In genomic region chr8:70695318-70696018, GRCm38 (mm10) we compare ENCODE assay signal across 8 mouse cellular contexts. TPM values are rescaled to one million over a fixed set of nuclear protein-coding genes. Genes with fewer than 3 reads are reported as not detected.
DNase-seq lines count a peak whose midpoint lies in the region; ATAC-seq and TF ChIP-seq lines count a peak whose summit lies in the region.
"Had no signal": no experiment of that assay in that cellular context is flagged by ENCODE, and none has a peak within 500 bp of the region (broad histone marks: within the 10 kb centered on the region; RNA-seq: fewer than 3 reads in every experiment).

No protein-coding gene starts in this region.

- H3K27ac ChIP-seq in CH12.LX (ENCODE audit: insufficient read depth, low read depth) = peak overlapping the region; percentile 99
- peak overlapping the region; percentile 89 for H3K27ac ChIP-seq in forebrain, embryonic 12.5 days
- H3K27ac ChIP-seq in intestine, embryonic 15.5 days = peak overlapping the region; percentile 91
- H3K27ac ChIP-seq in liver, postnatal 0 days (ENCODE audit: low read depth) = peak overlapping the region; percentile 99

- peaks cover 13% of the 10 kb centered on the region for H3K79me2 ChIP-seq in CH12.LX (replicated peaks; ENCODE audit: control insufficient read depth, extremely low read depth, insufficient read depth, poor library complexity, severe bottlenecking)

- TF ChIP-seq EP300 in CH12.LX (IDR thresholded peaks at IDR 0.05; ENCODE audit: low read length) = peak; percentile 90
- TF ChIP-seq EP300 in liver, postnatal 0 days (IDR thresholded peaks at IDR 0.05; ENCODE audit: low read depth) = peak; percentile 33; the same call in 1 of the 2 replicates

- no peaks in the 10 kb centered on the region for H3K27me3 ChIP-seq in CH12.LX (replicated peaks)
- H3K27me3 ChIP-seq in forebrain, embryonic 12.5 days = no peaks in the 10 kb centered on the region; the same call in 1 of the 2 replicates
- H3K27me3 ChIP-seq in intestine, embryonic 15.5 days (replicated peaks) = no peaks in the 10 kb centered on the region
- H3K27me3 ChIP-seq in liver, postnatal 0 days (ENCODE audit: insufficient read depth, low read length) = no peaks in the 10 kb centered on the region
- no peaks in the 10 kb centered on the region for H3K27me3 ChIP-seq in splenic B cell, adult 2 months (ENCODE audit: control insufficient read depth, insufficient read depth, low read length, poor library complexity, severe bottlenecking)

- in situ Hi-C loops in CH12.LX (cut with MboI; ENCODE audit: low pct_ligation_motif_present, low pct_unique_long_range_greater_than_20kb, low sequenced_read_pairs) = no loop called here

- DNase-seq in B cell, adult 2 months = peak; percentile 85 to 87
- DNase-seq in CH12.LX (ENCODE audit: extremely low read depth) = peak; percentile 92
- peak; percentile 78 for DNase-seq in liver, postnatal 0 days
- DNase-seq in splenic B cell, adult 2 months (ENCODE audit: low read depth, low spot score) = peak; percentile 91
- no peak for DNase-seq in adrenal gland, adult 8-10 months

- dilution Hi-C loops in CH12.LX (cut with MboI; ENCODE audit: extremely low pct_ligation_motif_present, extremely low pct_unique_long_range_greater_than_20kb, low sequenced_read_pairs) = no loop called here

- WGBS in forebrain, embryonic 12.5 days = 32% methylated on average over 32 of the region's 32 CpGs
- WGBS in intestine, embryonic 15.5 days = 26% methylated on average over 32 of the region's 32 CpGs
- 15% methylated on average over 32 of the region's 32 CpGs for WGBS in liver, postnatal 0 days (ENCODE audit: insufficient replicate concordance)

- peak overlapping the region; percentile 83 for H3K9ac ChIP-seq in CH12.LX (ENCODE audit: insufficient read depth, low read depth)
- 0 out of 2 replicates have a peak overlapping the region, but pooled peaks have one; percentile 7 for H3K9ac ChIP-seq in forebrain, embryonic 12.5 days
- 0 out of 2 replicates have a peak overlapping the region, but pooled peaks have one; percentile 8 for H3K9ac ChIP-seq in intestine, embryonic 15.5 days
- H3K9ac ChIP-seq in liver, postnatal 0 days (replicated peaks) = peak overlapping the region; percentile 57

- H3K4me1 ChIP-seq in CH12.LX (ENCODE audit: control insufficient read depth in 1 of 2, insufficient read depth in 2 of 2) = peaks cover 15 to 61% of the 10 kb centered on the region in 2 experiments
- peaks cover 51% of the 10 kb centered on the region for H3K4me1 ChIP-seq in forebrain, embryonic 12.5 days
- peaks cover 44% of the 10 kb centered on the region for H3K4me1 ChIP-seq in intestine, embryonic 15.5 days (replicated peaks)
- H3K4me1 ChIP-seq in liver, postnatal 0 days (ENCODE audit: insufficient read depth) = peaks cover 45% of the 10 kb centered on the region

- TF ChIP-seq CTCF in CH12.LX (conservative IDR thresholded peaks at IDR 0.05 in 1 of 2, IDR thresholded peaks at IDR 0.05 in 1 of 2; ENCODE audit: low read depth in 2 of 2, low read length in 2 of 2) = 0 out of 4 replicates have a peak, but pooled peaks of 1 of the 2 experiments have one; percentile 1
- 0 out of 2 replicates have a peak, but pooled peaks have one; percentile 5 for TF ChIP-seq CTCF in liver, postnatal 0 days (IDR thresholded peaks at IDR 0.05; ENCODE audit: low read depth)

- no peak; the same call in 1 of the 2 replicates for TF ChIP-seq POLR2A in CH12.LX (IDR thresholded peaks at IDR 0.05; ENCODE audit: low read depth, low read length)

- H3K4me3 ChIP-seq in CH12.LX (replicated peaks in 1 of 3; ENCODE audit: low read depth in 2 of 3, low read length in 2 of 3, poor library complexity in 1 of 3) = peak overlapping the region; percentile 17 to 43 (median 27)
- H3K4me3 ChIP-seq in forebrain, embryonic 12.5 days (replicated peaks) = no peak overlapping the region
- no peak overlapping the region for H3K4me3 ChIP-seq in intestine, embryonic 15.5 days (replicated peaks)
- peak overlapping the region; percentile 5; the same call in 1 of the 2 replicates for H3K4me3 ChIP-seq in liver, postnatal 0 days (ENCODE audit: low read depth, low read length)

- no peak; the same call in none of the 2 replicates for TF ChIP-seq RAD21 in CH12.LX (IDR thresholded peaks at IDR 0.05; ENCODE audit: low read depth, low read length)

- no peak for ATAC-seq in forebrain, embryonic 12.5 days (ENCODE audit: low FRiP score)
- ATAC-seq in intestine, embryonic 15.5 days = no peak
- no peak for ATAC-seq in liver, postnatal 0 days

- no peaks in the 10 kb centered on the region for H3K9me3 ChIP-seq in CH12.LX (replicated peaks; ENCODE audit: low read length)
- H3K9me3 ChIP-seq in forebrain, embryonic 12.5 days = no peaks in the 10 kb centered on the region
- no peaks in the 10 kb centered on the region for H3K9me3 ChIP-seq in intestine, embryonic 15.5 days
- no peaks in the 10 kb centered on the region for H3K9me3 ChIP-seq in liver, postnatal 0 days (ENCODE audit: low read length)

- H3K36me3 ChIP-seq in CH12.LX (replicated peaks in 1 of 2; ENCODE audit: control insufficient read depth in 1 of 2, insufficient read depth in 1 of 2, low read length in 1 of 2) = peaks cover 0 to 3% of the 10 kb centered on the region in 2 experiments
- H3K36me3 ChIP-seq in forebrain, embryonic 12.5 days (replicated peaks) = no peaks in the 10 kb centered on the region
- no peaks in the 10 kb centered on the region for H3K36me3 ChIP-seq in intestine, embryonic 15.5 days
- no peaks in the 10 kb centered on the region for H3K36me3 ChIP-seq in liver, postnatal 0 days (replicated peaks; ENCODE audit: insufficient read depth, low read length)
- no peaks in the 10 kb centered on the region for H3K36me3 ChIP-seq in splenic B cell, adult 2 months (ENCODE audit: control insufficient read depth, insufficient read depth, low read length, poor library complexity, severe bottlenecking)

- peak overlapping the region; percentile 74 for H3K4me2 ChIP-seq in CH12.LX (ENCODE audit: insufficient read depth, low read depth, poor library complexity, severe bottlenecking)
- H3K4me2 ChIP-seq in forebrain, embryonic 12.5 days = peak overlapping the region; percentile 17; the same call in 1 of the 2 replicates
- peak overlapping the region; percentile 61 for H3K4me2 ChIP-seq in intestine, embryonic 15.5 days (replicated peaks)
- peak overlapping the region; percentile 65 for H3K4me2 ChIP-seq in liver, postnatal 0 days (ENCODE audit: low read depth, low read length)

TF ChIP-seq in CH12.LX, 34 proteins besides CTCF, POLR2A, EP300 and RAD21 (continues in another document):
- peak; percentile 69 for TF ChIP-seq NRF1 (IDR thresholded peaks at IDR 0.05; ENCODE audit: low read depth, low read length)
- peak; percentile 100 for TF ChIP-seq TCF12 (IDR thresholded peaks at IDR 0.05; ENCODE audit: low read depth, low read length)
- TF ChIP-seq USF1 (IDR thresholded peaks at IDR 0.05; ENCODE audit: low read depth, low read length) = no peak
- peak; percentile 50; the same call in 1 of the 2 replicates for TF ChIP-seq HCFC1 (IDR thresholded peaks at IDR 0.05; ENCODE audit: low read depth, low read length)
- 0 out of 2 replicates have a peak, but pooled peaks have one; percentile 37 for TF ChIP-seq E2F4 (IDR thresholded peaks at IDR 0.05; ENCODE audit: insufficient replicate concordance, low read depth, low read length)
- TF ChIP-seq MYC (IDR thresholded peaks at IDR 0.05; ENCODE audit: low read depth, low read length) = peak; percentile 30; the same call in 1 of the 2 replicates

RNA-seq across cellular contexts. Expression of gene Jund, which starts 3.3 kb away (rescaled TPM):
- total RNA-seq in CH12.LX (2012; rRNA removed) = 279 and 287 TPM in 2 replicates
- total RNA-seq in CH12.LX (2014; rRNA removed) = 147 and 191 TPM in 2 replicates
- polyA plus RNA-seq in CH12.LX (2012; ENCODE audit: insufficient read length, low read depth) = 255 and 283 TPM in 2 replicates
- 153 and 165 TPM in 2 replicates for polyA plus RNA-seq in forebrain, embryonic 12.5 days (2016; fragmentation: Nextera tagmentation; extraction: Ambion mirVana)
- polyA plus RNA-seq in intestine, embryonic 15.5 days (2015; fragmentation: Nextera tagmentation; extraction: Ambion mirVana) = 83.7 and 88.8 TPM in 2 replicates
- polyA plus RNA-seq in liver, postnatal 0 days (2015; fragmentation: Nextera tagmentation; extraction: Ambion mirVana) = 19.6 and 38.4 TPM in 2 replicates
- total RNA-seq in adrenal gland, adult 8-10 months (2022) = 100 to 1,000 TPM; 187 to 329 (median 253) TPM

RNA-seq across cellular contexts. Expression of gene Iqcn, which starts 7.8 kb away (rescaled TPM):
- not detected in 2 replicates for total RNA-seq in CH12.LX (2012; rRNA removed)
- total RNA-seq in CH12.LX (2014; rRNA removed) = not detected in 2 replicates
- 0.07 TPM in 1 of 2 replicates, not detected in the other for polyA plus RNA-seq in CH12.LX (2012; ENCODE audit: insufficient read length, low read depth)
- 0.04 and 0.10 TPM in 2 replicates for polyA plus RNA-seq in forebrain, embryonic 12.5 days (2016; fragmentation: Nextera tagmentation; extraction: Ambion mirVana)
- not detected in 2 replicates for polyA plus RNA-seq in intestine, embryonic 15.5 days (2015; fragmentation: Nextera tagmentation; extraction: Ambion mirVana)
- polyA plus RNA-seq in liver, postnatal 0 days (2015; fragmentation: Nextera tagmentation; extraction: Ambion mirVana) = 0.02 TPM in 1 of 2 replicates, not detected in the other
- total RNA-seq in adrenal gland, adult 8-10 months (2022) = under 1 TPM in 3 of 4 experiments, not detected in 1; 0.07 to 0.09 (median 0.08) TPM
- total RNA-seq: gastrocnemius, postnatal 4 days had no signal

RNA-seq across cellular contexts. Expression of gene Lsm4, which starts 22.4 kb away (rescaled TPM):
- total RNA-seq in CH12.LX (2012; rRNA removed) = 135 and 168 TPM in 2 replicates
- total RNA-seq in CH12.LX (2014; rRNA removed) = 134 and 143 TPM in 2 replicates
- polyA plus RNA-seq in CH12.LX (2012; ENCODE audit: insufficient read length, low read depth) = 240 and 256 TPM in 2 replicates
- polyA plus RNA-seq in forebrain, embryonic 12.5 days (2016; fragmentation: Nextera tagmentation; extraction: Ambion mirVana) = 259 and 275 TPM in 2 replicates
- 286 and 323 TPM in 2 replicates for polyA plus RNA-seq in intestine, embryonic 15.5 days (2015; fragmentation: Nextera tagmentation; extraction: Ambion mirVana)
- polyA plus RNA-seq in liver, postnatal 0 days (2015; fragmentation: Nextera tagmentation; extraction: Ambion mirVana) = 98.5 and 103 TPM in 2 replicates
- 100 to 1,000 TPM in 1 of 4 experiments, 10 to 100 TPM in 3; 81.4 to 101 (median 86.6) TPM for total RNA-seq in adrenal gland, adult 8-10 months (2022)

RNA-seq across cellular contexts. Expression of gene Gm3336, which starts 22.9 kb away (rescaled TPM):
- 0.25 and 0.34 TPM in 2 replicates for total RNA-seq in CH12.LX (2012; rRNA removed)
- 0.31 TPM in 1 of 2 replicates, not detected in the other for total RNA-seq in CH12.LX (2014; rRNA removed)
- polyA plus RNA-seq in CH12.LX (2012; ENCODE audit: insufficient read length, low read depth) = 0.49 and 0.89 TPM in 2 replicates
- not detected in 2 replicates for polyA plus RNA-seq in forebrain, embryonic 12.5 days (2016; fragmentation: Nextera tagmentation; extraction: Ambion mirVana)
- polyA plus RNA-seq in intestine, embryonic 15.5 days (2015; fragmentation: Nextera tagmentation; extraction: Ambion mirVana) = 2.1 and 2.5 TPM in 2 replicates
- 0.22 and 0.25 TPM in 2 replicates for polyA plus RNA-seq in liver, postnatal 0 days (2015; fragmentation: Nextera tagmentation; extraction: Ambion mirVana)
- total RNA-seq in adrenal gland, adult 8-10 months (2022) = not detected
- total RNA-seq: gastrocnemius, postnatal 4 days had no signal

RNA-seq across cellular contexts. Expression of gene Pde4c, which starts 28.1 kb away (rescaled TPM):
- total RNA-seq in CH12.LX (2012; rRNA removed) (3.8 and 4.7 TPM in 2 replicates), CH12.LX (2014; rRNA removed) (2.3 and 3.1 TPM in 2 replicates)
- 6.5 TPM in 2 replicates for polyA plus RNA-seq in CH12.LX (2012; ENCODE audit: insufficient read length, low read depth)
- polyA plus RNA-seq in forebrain, embryonic 12.5 days (2016; fragmentation: Nextera tagmentation; extraction: Ambion mirVana) = 0.14 and 0.17 TPM in 2 replicates
- polyA plus RNA-seq in intestine, embryonic 15.5 days (2015; fragmentation: Nextera tagmentation; extraction: Ambion mirVana) = 0.21 and 0.53 TPM in 2 replicates
- 1.6 and 1.8 TPM in 2 replicates for polyA plus RNA-seq in liver, postnatal 0 days (2015; fragmentation: Nextera tagmentation; extraction: Ambion mirVana)
- under 1 TPM; 0.26 to 0.86 (median 0.30) TPM for total RNA-seq in adrenal gland, adult 8-10 months (2022)

Comparison
In these comparisons a context has a peak if more than half of its experiments do, and no peak if none do; other contexts are left out.
1. H3K4me2 ChIP-seq: peak in every context shown above with its lines; median percentile 74 in CH12.LX; 65 in liver, postnatal 0 days; 61 in intestine, embryonic 15.5 days; 17 in forebrain, embryonic 12.5 days.
2. H3K4me3 ChIP-seq: peak in CH12.LX (3 of 3) and liver, postnatal 0 days (single experiment); none in forebrain, embryonic 12.5 days (single experiment) and intestine, embryonic 15.5 days (single experiment).
3. H3K9ac ChIP-seq: peak in every context shown above with its lines; median percentile 83 in CH12.LX; 57 in liver, postnatal 0 days; 8 in intestine, embryonic 15.5 days; 7 in forebrain, embryonic 12.5 days.
4. Peak in every context shown above with its lines, with median percentiles within 50 percentile points of each other: H3K27ac ChIP-seq.